Mouse (Mus musculus) stomach, postnatal 0 days (tissue): Measurements from ENCODE around the gene Guca2b. TPM values are rescaled to one million over a fixed set of nuclear protein-coding genes. Genes with fewer than 3 reads are reported as not detected.

Source experiments
- ATAC-seq: fragments of 200-750 bp; cut with Nextera tagmentation; 2 replicates; pipeline ENCODE4 v1.8.0; 2017; ENCODE audit not compliant: low FRiP score, low TSS enrichment
- DNase-seq: peaks from one replicate; pipeline ENCODE4 v3.0.0-alpha.2; 2016; ENCODE audit warnings: low spot score
- H3K27ac ChIP-seq: fragments of 300-500 bp; sonication (generic); replicated peaks from 2 replicates; pipeline ENCODE4 v1.5.1; 2014; ENCODE audit warnings: mild to moderate bottlenecking, control low read depth
- H3K27me3 ChIP-seq: fragments of 300-500 bp; sonication (generic); 2 replicates; pipeline ENCODE4 v1.6.1; 2014; ENCODE audit warnings: low read length; ENCODE audit not compliant: control insufficient read depth, insufficient read depth
- H3K36me3 ChIP-seq: fragments of 300-500 bp; sonication (generic); 2 replicates; pipeline ENCODE4 v1.6.1; 2014; ENCODE audit warnings: low read length, mixed read lengths; ENCODE audit not compliant: control insufficient read depth, insufficient read depth
- H3K4me1 ChIP-seq: fragments of 300-500 bp; sonication (generic); replicated peaks from 2 replicates; pipeline ENCODE4 v1.6.1; 2014; ENCODE audit warnings: antibody characterized with exemption; ENCODE audit not compliant: control insufficient read depth, insufficient read depth
- H3K4me2 ChIP-seq: fragments of 300-500 bp; sonication (generic); replicated peaks from 2 replicates; pipeline ENCODE4 v1.6.1; 2014; ENCODE audit warnings: low read depth, mild to moderate bottlenecking, control low read depth, moderate library complexity
- H3K4me3 ChIP-seq: fragments of 300-500 bp; sonication (generic); 2 replicates; pipeline ENCODE4 v1.5.1; 2014; ENCODE audit warnings: low read depth, low read length, control low read depth
- H3K9ac ChIP-seq: fragments of 300-500 bp; sonication (generic); 2 replicates; pipeline ENCODE4 v1.6.1; 2014; ENCODE audit warnings: mild to moderate bottlenecking, low read length, control low read depth, mixed read lengths
- H3K9me3 ChIP-seq: fragments of 300-500 bp; sonication (generic); 2 replicates; pipeline ENCODE4 v1.6.1; 2016; ENCODE audit warnings: low read length; ENCODE audit not compliant: control insufficient read depth
- CTCF ChIP-seq: IDR thresholded peaks from 2 replicates; pipeline ENCODE4 v1.5.1; 2016; ENCODE audit warnings: antibody characterized with exemption, low read depth, mild to moderate bottlenecking, moderate library complexity
- EP300 ChIP-seq: optimal IDR thresholded peaks from 2 replicates; pipeline ENCODE3; 2016; ENCODE audit warnings: antibody characterized with exemption
- WGBS: fragments of 180-500 bp; shearing (Covaris S2); extraction: QIAGEN DNeasy Blood & Tissue Kit; methylation state at CpG from one replicate; pipeline ENCODE4 v1.1.7; 2014; 5-methylcytosine and 5-hydroxymethylcytosine counted together
- polyA plus RNA-seq: library from polyadenylated mRNA; unstranded; fragments of >200 nt; fragmentation: Nextera tagmentation; extraction: Ambion mirVana; gene quantifications from 2 replicates; pipeline ENCODE4 v1.2.1, GENCODE M21; 2015

Gene Guca2b
- polyA plus RNA-seq, 1 experiment from 2014 or later, result 1.1 TPM

DNA sequence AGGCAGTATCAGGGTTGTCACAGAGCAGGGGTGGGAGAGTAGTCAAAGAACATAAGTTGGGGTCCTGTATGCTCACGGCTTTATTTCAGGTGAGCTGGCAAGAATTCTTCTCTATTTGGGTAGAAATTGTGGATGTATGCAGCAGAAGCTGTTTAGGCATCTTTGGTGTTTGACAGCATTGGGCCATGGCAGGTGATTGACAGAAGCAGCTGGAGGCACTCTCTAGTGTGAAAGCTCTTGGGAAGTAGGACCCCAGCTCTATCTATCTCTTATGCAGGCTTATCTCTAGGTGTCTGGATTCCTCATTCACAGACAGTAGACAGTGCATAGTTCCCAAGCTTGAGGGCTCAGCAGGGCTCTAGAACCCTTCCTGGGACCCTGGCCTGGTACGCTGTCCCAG, 27.0 kb upstream of the Guca2b start:
- 84% methylated on average over 2 of the region's 2 CpGs for WGBS
- H3K36me3 ChIP-seq, result no peaks in the 10 kb centered on the region
- no peaks in the 10 kb centered on the region for H3K9me3 ChIP-seq
- no peak for DNase-seq
- no peak overlapping the region for H3K9ac ChIP-seq
- no peaks in the 10 kb centered on the region for H3K27me3 ChIP-seq
- no peak overlapping the region for H3K4me3 ChIP-seq
- TF ChIP-seq EP300 (no peak), CTCF (no peak)
- no peak for ATAC-seq
- H3K4me2 ChIP-seq, result no peak overlapping the region
- no peaks in the 10 kb centered on the region for H3K4me1 ChIP-seq
- H3K27ac ChIP-seq, result no peak overlapping the region

DNA sequence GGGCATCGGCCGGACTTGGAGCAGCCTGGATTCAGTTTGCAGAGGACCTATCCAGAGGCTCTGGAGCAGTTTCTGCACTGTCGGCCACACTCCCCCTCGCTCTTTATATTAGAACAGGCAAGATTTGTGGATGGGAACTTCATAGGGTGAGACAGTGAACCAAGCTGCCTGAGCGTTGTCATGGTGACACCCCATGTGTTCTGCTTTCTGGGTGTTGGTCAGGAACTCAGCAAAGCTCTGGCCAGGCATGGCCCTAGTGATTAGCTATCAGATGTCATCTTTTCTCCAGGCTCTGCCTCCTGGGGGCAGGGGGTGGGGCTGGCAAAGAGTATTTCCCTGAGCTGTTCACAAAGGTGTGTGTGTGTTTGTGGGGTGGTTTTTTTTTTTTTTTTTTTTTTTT, 23.8 kb upstream of the Guca2b start:
- Histone ChIP-seq H3K4me3 (no peak overlapping the region), H3K4me2 (no peak overlapping the region), H3K27ac (no peak overlapping the region), H3K9me3 (no peaks in the 10 kb centered on the region), H3K27me3 (no peaks in the 10 kb centered on the region), H3K4me1 (no peaks in the 10 kb centered on the region), H3K9ac (no peak overlapping the region), H3K36me3 (no peaks in the 10 kb centered on the region)
- TF ChIP-seq EP300 (no peak), CTCF (no peak)
- DNase-seq (no peak), ATAC-seq (no peak)
- WGBS, result 68% methylated on average over 5 of the region's 5 CpGs

DNA sequence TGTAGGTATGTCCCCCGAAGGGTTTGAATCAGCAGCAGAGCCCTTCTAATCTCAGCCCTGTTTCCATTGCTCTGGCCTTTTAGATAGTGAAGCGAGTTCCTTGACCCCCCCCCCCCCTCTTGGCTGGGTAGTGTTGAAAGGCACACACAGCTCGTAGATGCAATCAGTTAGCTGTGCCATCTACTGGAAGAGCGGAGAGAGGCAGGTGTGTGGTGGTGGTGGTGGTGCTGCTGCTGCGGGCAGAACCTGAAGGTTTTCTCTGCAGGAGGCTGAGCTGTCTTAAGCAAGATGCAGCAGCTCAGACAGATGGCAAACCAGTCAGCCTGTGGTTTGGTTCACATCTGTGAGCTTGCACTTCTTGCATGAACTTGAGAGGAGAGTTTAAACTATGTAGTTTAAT, 13.9 kb upstream of the Guca2b start:
- H3K27ac ChIP-seq, result no peak overlapping the region
- no peak overlapping the region for H3K4me2 ChIP-seq
- H3K9ac ChIP-seq, result no peak overlapping the region
- DNase-seq, result peak; percentile 31
- H3K9me3 ChIP-seq, result no peaks in the 10 kb centered on the region
- H3K36me3 ChIP-seq, result no peaks in the 10 kb centered on the region
- no peaks in the 10 kb centered on the region for H3K27me3 ChIP-seq
- TF ChIP-seq EP300, result no peak
- peak; percentile 58 for TF ChIP-seq CTCF
- no peaks in the 10 kb centered on the region for H3K4me1 ChIP-seq
- no peak overlapping the region for H3K4me3 ChIP-seq
- 22% methylated on average over 5 of the region's 5 CpGs for WGBS
- no peak for ATAC-seq

DNA sequence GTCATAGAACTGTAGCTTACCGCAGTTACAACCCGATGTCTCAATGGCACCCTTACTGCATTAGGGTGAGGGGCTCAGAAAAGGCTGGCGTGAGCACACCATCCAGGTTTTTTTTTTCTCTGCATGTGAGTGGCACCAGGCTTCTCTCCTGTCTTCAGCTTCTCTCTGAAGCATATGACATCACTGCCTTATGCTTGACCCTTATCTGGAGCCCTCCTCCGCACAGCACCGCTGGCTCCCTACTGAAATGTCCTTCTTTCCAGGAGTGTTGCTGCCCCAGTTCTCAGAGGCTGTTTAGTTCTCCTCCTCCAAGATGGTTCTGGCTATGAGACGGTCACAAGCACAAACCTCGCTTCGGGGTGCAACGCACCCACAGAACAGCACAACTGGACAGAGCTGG, 12.4 kb upstream of the Guca2b start:
- no peak overlapping the region for H3K27ac ChIP-seq
- no peak overlapping the region for H3K9ac ChIP-seq
- H3K4me2 ChIP-seq, result no peak overlapping the region
- TF ChIP-seq CTCF, result no peak
- no peak for TF ChIP-seq EP300
- ATAC-seq, result no peak
- H3K36me3 ChIP-seq, result no peaks in the 10 kb centered on the region
- H3K9me3 ChIP-seq, result no peaks in the 10 kb centered on the region
- no peaks in the 10 kb centered on the region for H3K27me3 ChIP-seq
- DNase-seq, result no peak
- H3K4me1 ChIP-seq, result no peaks in the 10 kb centered on the region
- 89% methylated on average over 9 of the region's 9 CpGs for WGBS
- H3K4me3 ChIP-seq, result no peak overlapping the region

DNA sequence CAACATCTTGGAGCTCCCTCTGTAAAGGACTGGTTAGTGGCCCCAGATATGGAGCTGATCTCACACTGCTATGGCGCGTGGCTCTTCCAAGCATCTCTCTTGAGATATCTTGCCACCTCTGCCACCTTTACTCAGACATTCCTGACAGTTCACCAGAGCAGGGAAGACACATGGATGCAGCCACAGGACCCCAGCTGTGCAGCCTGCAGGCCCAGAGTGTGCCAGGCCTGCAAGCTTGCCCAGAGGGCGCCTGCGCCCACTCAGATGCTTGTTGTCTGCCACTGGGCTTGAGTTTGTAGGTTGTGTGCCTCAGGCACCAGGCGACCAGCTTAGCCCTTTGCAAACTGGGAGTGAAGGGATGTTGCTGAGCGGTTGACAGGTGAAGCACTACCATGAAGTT, 12.0 kb upstream of the Guca2b start:
- no peaks in the 10 kb centered on the region for H3K4me1 ChIP-seq
- no peaks in the 10 kb centered on the region for H3K27me3 ChIP-seq
- no peak overlapping the region for H3K4me2 ChIP-seq
- H3K4me3 ChIP-seq, result no peak overlapping the region
- DNase-seq (no peak), ATAC-seq (no peak)
- 86% methylated on average over 6 of the region's 6 CpGs for WGBS
- H3K9ac ChIP-seq, result no peak overlapping the region
- H3K36me3 ChIP-seq, result no peaks in the 10 kb centered on the region
- H3K9me3 ChIP-seq, result no peaks in the 10 kb centered on the region
- TF ChIP-seq EP300, result no peak
- no peak for TF ChIP-seq CTCF
- H3K27ac ChIP-seq, result no peak overlapping the region

DNA sequence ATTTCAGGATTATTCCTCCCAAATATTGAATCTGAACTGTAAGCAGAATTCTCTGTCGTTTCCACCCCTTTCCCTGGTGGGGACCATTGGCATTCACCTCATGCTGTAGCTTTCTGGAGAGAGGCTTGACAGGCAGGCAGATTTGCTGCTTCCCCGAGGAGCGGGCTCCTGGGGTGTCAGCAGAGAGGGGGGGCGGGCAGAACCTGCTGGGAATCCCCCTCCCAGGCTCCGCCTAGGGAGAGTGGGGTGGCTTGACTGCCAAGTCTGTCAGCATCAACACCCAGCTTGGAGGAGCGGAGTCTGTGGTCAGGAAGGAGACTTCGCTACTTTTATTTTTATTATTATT, 11.4 kb upstream of the Guca2b start:
- Histone ChIP-seq H3K9me3 (no peaks in the 10 kb centered on the region), H3K4me1 (no peaks in the 10 kb centered on the region), H3K4me3 (no peak overlapping the region), H3K9ac (no peak overlapping the region), H3K4me2 (no peak overlapping the region), H3K27ac (no peak overlapping the region), H3K36me3 (no peaks in the 10 kb centered on the region), H3K27me3 (no peaks in the 10 kb centered on the region)
- DNase-seq (no peak), ATAC-seq (no peak)
- 47% methylated on average over 7 of the region's 7 CpGs for WGBS
- TF ChIP-seq CTCF (no peak), EP300 (no peak)
